Comparison of ENCODE assay signal across 21 mouse cellular contexts in the genomic region with DNA sequence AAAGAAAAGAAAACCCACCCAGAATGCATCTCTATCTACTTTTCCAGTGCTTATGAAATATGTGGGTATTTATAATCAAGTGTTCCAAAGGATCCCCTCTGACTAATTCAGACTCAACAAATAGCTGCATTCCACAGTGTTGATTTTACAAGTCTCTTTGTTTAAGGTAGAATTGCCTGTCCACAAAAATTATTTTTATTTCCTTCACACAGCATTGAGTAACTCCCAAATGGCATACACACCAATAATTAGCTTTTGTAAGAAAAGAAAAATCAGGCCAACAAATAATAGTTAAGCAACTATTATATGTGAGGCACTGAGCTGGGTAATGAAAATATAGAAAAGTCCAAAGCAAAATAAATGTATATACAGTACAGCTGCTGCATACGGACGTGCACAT. TPM values are rescaled to one million over a fixed set of nuclear protein-coding genes. Genes with fewer than 3 reads are reported as not detected.
DNase-seq lines count a peak whose midpoint lies in the region; TF ChIP-seq lines count a peak whose summit lies in the region.
"Had no signal": no experiment of that assay in that cellular context is flagged by ENCODE, and none has a peak within 500 bp of the region (broad histone marks: within the 10 kb centered on the region; RNA-seq: fewer than 3 reads in every experiment).

No protein-coding gene starts in this region.

- no peak for TF ChIP-seq POLR2A in olfactory bulb, adult 2 months (IDR thresholded peaks at IDR 0.05; ENCODE audit: insufficient read depth, low read depth, low read length)

- DNase-seq in left cerebral cortex, adult 2 months (ENCODE audit: extremely low spot score in 1 of 2, low spot score in 2 of 2) = no peak
- no peak for DNase-seq in left cerebral cortex, adult 11 months (ENCODE audit: low spot score)
- DNase-seq in 3T3-L1 (ENCODE audit: low read depth, low spot score) = peak; percentile 55
- DNase-seq in Muller cell, postnatal 12 days (ENCODE audit: inconsistent ontology term) = peak; percentile 90
- no peak for DNase-seq in kidney, postnatal 4 days
- no peak for DNase-seq in heart, postnatal 4 days
- DNase-seq: adrenal gland, postnatal 10 days; B cell, adult 2 months; cerebellum, adult 11 months; gastrocnemius, postnatal 10 days; gastrocnemius, postnatal 36 days; heart, adult 2 months; heart, postnatal 14 days had no signal

- H3K4me3 ChIP-seq in left cerebral cortex, adult 2 months = no peak overlapping the region
- no peak overlapping the region for H3K4me3 ChIP-seq in olfactory bulb, adult 2 months (ENCODE audit: insufficient read depth, low read depth, low read length)
- H3K4me3 ChIP-seq: embryonic facial prominence, embryonic 12.5 days; embryonic facial prominence, embryonic 15.5 days; forebrain, embryonic 15.5 days; heart, adult 2 months; heart, embryonic 10.5 days; heart, embryonic 13.5 days; hindbrain, embryonic 12.5 days; hindbrain, embryonic 15.5 days had no signal

- peaks cover 25% of the 10 kb centered on the region for H3K4me1 ChIP-seq in olfactory bulb, adult 2 months (ENCODE audit: control insufficient read depth, insufficient read depth, low read length)

- peak overlapping the region; percentile 12; the same call in 1 of the 2 replicates for H3K27ac ChIP-seq in left cerebral cortex, adult 2 months
- H3K27ac ChIP-seq in olfactory bulb, adult 2 months (ENCODE audit: insufficient read depth, low read depth, low read length) = 0 out of 2 replicates have a peak overlapping the region, but pooled peaks have one; percentile 3
- H3K27ac ChIP-seq: embryonic facial prominence, embryonic 12.5 days; embryonic facial prominence, embryonic 15.5 days; forebrain, embryonic 15.5 days; heart, adult 2 months; heart, embryonic 10.5 days; heart, embryonic 13.5 days; hindbrain, embryonic 12.5 days; hindbrain, embryonic 15.5 days had no signal

- TF ChIP-seq CTCF in left cerebral cortex, adult 2 months (IDR thresholded peaks at IDR 0.05) = no peak
- no peak for TF ChIP-seq CTCF in olfactory bulb, adult 2 months (IDR thresholded peaks at IDR 0.05; ENCODE audit: insufficient read depth, low read depth, low read length)

- intact Hi-C loops in left cerebral cortex, adult 2 months (cut with DNase I) = no loop called here

- WGBS in olfactory bulb, adult 2 months = 58% methylated on average over 2 of the region's 2 CpGs

RNA-seq across cellular contexts. Expression of gene Kalrn, which starts 12.9 kb away (rescaled TPM):
- total RNA-seq in left cerebral cortex, adult 2 months (2021) = 100 to 1,000 TPM; 539 to 570 TPM
- 61.5 and 153 TPM in 2 replicates for polyA plus RNA-seq in olfactory bulb, adult 2 months (2012; ENCODE audit: insufficient read depth, insufficient read length, low replicate concordance, missing spikeins)
- 10 to 100 TPM; 41.1 to 41.7 TPM for total RNA-seq in heart, postnatal 4 days (2021)

Comparison
In these comparisons a context has a peak if more than half of its experiments do, and no peak if none do; other contexts are left out.
1. DNase-seq: peak in 3T3-L1 (single experiment) and Muller cell, postnatal 12 days (single experiment); none in left cerebral cortex, adult 2 months (0 of 2), left cerebral cortex, adult 11 months (single experiment), kidney, postnatal 4 days (0 of 2) and heart, postnatal 4 days (single experiment).
2. RNA of gene Kalrn, which starts 12.9 kb away (total RNA-seq): 539 to 570 TPM in left cerebral cortex, adult 2 months; 41.1 to 41.7 TPM in heart, postnatal 4 days; every median in the first group is over 10 times any median in the second.